Mouse (Mus musculus) c-Kit-negative CD71-positive TER-119-positive erythroid progenitor cells, embryonic 14.5 days (primary cell): Measurements from ENCODE around the gene Ldlrad3.

Source experiments
- DNase-seq: peaks from one replicate; pipeline ENCODE4 v3.0.0-alpha.2; 2013; ENCODE audit warnings: low read depth, low spot score

Ldlrad3 gene

DNA sequence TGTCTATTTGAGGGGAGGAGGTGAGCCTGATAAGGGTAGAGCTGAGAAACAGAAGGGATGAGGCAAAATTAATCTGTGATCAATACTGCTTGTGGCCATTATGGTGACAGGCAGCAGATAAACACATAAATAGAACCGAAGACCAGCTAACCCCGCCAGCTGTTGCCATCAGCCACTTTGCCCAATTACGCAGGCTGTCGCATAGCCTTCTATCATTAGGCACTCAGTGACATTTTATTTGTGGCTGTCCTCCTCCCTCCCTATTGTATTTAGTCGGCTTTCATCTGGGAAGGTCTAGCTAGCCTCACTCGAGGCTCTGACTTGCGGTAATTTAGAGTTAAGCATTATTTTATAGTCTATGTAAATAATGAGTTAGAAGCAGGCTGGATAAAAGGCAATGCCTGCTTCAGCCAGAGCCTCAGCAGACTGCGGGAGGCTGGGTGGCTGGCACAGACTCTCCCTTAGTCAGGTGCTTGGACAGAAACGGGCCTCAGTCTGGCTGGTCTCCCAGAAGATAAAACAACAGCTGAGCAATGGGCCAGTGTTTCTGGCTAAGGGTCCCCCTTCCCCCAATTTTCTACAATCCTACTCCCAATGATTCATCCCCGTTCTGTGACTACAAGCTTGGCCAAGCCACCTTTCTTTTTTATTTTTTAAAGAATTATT, 147.8 kb downstream of the Ldlrad3 start:
- DNase-seq: no peak

GRCm38 (mm10) chr2:102036665-102037511, 149.3 kb downstream of the Ldlrad3 start:
- DNase-seq: no peak

- DNase-seq: no peak
Observed at GRCm38 (mm10) chr2:102034513-102034879, 151.7 kb downstream of the Ldlrad3 start.

DNA sequence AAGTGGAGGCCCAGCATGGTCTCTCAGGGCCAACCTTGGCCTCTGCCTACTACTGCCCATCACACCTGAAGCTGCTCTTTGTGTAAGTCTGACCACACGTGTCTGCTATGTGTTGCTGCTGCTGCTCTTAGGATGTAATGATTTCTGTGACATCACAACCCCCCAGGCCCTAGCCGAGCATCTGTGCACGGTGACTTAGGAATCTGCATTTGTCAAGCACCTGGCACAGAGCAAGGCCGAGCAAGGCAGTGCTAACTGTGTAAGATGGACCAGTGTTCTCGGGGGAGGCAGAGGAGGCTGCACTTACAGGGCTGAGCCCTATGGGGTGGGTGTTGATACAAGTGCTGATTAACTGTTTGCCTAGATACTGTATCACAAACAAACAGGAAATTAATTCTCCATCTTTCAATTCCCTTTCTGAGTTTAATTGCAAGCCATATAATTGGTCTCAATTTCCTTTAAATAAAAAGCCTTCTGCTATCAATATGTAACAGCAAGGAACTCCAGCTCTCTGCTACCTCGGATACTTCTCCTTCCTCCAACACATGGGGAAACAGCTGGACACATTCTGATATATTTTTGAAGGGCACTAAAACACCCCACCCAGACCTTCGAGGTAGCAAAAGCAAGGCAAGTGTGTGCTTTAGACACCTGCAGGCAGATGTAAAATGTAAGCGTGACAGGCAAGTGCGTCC, 152.2 kb downstream of the Ldlrad3 start:
- DNase-seq: no peak

GRCm38 (mm10) chr2:102032713-102033343, 153.4 kb downstream of the Ldlrad3 start:
- no peak for DNase-seq

GRCm38 (mm10) chr2:102030652-102031051, 155.5 kb downstream of the Ldlrad3 start:
- no peak for DNase-seq

GRCm38 (mm10) chr2:102030152-102030551, 156.0 kb downstream of the Ldlrad3 start:
- no peak for DNase-seq

- no peak for DNase-seq
Observed at GRCm38 (mm10) chr2:102029682-102030081, 156.5 kb downstream of the Ldlrad3 start.

DNA sequence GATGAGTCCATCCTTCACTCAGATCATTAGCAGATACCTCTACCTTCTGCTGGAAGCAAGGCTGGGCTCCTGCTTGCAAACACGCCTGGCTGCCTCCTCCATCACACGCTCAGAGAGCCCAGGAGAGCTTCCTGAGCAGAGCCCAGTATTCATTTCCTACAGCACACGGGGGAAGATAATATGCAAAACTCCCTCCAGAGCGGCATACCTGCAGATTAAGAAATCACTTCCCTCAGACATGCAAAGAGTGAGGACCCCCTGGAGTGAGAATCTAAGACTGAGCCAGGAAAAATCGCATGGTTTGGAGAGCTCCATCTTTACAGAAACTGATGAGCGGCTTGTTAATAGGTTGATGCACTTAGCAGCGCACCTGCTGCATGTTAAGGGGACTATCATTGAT, 158.9 kb downstream of the Ldlrad3 start:
- no peak for DNase-seq

GRCm38 (mm10) chr2:102026156-102026555, 160.0 kb downstream of the Ldlrad3 start:
- DNase-seq: no peak

DNA sequence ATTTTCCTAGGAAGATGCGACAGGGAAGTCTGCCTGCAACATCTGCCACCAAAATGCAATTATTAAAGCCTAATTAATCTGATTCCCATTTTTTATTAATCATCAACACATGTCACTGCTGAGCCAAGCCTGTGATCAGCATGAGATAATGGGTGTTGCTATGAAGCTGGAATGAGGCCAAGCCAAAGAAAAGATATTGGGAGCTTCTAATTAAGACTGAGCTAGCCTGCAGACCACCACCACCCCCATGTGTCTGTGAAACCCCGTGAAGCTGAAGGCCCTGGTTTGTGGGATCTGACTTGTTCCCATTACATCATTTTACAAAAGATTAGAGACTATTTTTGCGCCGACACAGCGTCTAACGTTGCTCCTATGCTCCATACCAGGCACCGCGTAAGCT, 161.7 kb downstream of the Ldlrad3 start:
- DNase-seq: no peak

- no peak for DNase-seq
Observed at GRCm38 (mm10) chr2:102021371-102022084, 164.7 kb downstream of the Ldlrad3 start.

- no peak for DNase-seq
Observed at GRCm38 (mm10) chr2:102020546-102020945, 165.6 kb downstream of the Ldlrad3 start.

GRCm38 (mm10) chr2:102014538-102015113, 171.6 kb downstream of the Ldlrad3 start:
- DNase-seq: no peak

GRCm38 (mm10) chr2:102011311-102011975, 174.7 kb downstream of the Ldlrad3 start:
- DNase-seq: no peak

DNA sequence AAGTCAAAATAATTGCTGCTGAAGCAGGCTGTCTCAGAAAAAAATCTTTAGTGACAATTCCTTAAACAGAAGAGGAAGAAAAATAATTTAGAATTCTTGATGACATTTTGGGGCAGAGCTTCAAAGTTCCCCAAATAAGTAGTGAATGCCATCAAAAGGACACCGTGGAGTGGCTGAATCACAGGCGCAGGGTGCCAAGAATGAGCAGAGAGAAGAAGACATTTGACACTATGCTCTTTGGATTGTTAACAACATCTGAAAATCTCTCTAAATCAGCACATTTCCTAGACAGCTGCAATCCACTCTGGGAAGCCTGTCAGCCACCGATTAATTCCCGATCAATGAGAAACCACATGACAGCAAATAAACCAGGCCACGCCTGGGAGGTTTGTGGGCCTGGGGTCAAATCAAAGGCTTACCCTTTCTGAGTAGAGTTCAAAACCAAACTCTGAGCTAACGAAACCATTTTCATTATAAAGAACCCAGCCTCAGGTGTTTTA, 176.4 kb downstream of the Ldlrad3 start:
- no peak for DNase-seq

GRCm38 (mm10) chr2:102006143-102006542, 180.0 kb downstream of the Ldlrad3 start:
- DNase-seq: no peak

DNA sequence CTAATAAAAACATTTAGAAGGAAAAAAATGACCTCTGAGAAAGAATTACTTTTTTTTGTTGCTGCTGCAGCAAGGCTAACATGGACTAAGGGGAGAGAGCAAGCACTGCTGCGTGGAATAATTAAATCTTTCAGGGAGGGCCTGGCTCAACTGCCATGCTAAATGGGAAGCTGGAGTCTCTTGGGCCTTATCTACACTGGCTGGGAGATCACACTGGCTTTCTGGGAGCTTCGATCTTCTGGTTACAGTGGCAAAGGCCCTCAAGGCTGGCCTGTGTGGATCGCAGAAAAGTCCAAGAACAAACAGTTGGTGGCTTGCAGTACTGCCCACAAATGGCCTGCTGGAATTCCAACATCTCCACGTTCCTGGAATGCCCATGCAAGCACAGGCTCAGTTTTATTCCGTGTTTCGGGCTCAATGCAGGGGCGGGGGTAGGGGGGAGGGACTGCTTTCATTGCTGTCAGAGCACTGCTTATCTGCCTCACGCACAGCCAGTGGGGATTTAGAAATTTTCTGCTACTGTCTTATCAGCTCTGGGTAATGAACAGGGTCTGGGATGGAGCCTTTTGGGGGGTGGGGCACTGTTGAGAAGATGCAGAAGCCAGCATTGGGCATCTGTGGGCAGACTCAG, 180.7 kb downstream of the Ldlrad3 start:
- no peak for DNase-seq

DNA sequence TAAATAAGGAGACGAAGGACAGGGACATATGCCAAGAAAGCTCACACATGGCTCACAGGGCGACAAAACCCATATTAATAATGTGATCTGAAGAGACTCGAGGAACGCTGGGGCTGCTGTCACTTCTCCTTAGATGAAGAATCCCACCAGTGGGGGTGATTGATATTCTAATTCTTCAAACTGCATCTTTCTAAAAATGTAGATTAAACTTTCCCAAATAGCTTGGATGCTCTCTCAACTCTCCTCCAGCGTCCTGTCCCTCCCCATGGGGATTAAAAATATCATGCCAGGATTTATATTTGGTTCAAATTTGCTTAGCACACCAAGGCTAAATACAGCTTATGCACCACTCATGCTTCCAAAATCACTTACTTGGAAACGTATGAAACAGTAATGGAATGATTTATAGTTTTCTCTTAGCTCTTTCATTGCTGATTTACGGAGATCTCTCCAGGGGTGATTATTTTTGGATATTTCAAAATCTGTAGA, 182.4 kb downstream of the Ldlrad3 start:
- no peak for DNase-seq
